8 mouse cellular contexts compared by ENCODE assay signal in the genomic region with DNA sequence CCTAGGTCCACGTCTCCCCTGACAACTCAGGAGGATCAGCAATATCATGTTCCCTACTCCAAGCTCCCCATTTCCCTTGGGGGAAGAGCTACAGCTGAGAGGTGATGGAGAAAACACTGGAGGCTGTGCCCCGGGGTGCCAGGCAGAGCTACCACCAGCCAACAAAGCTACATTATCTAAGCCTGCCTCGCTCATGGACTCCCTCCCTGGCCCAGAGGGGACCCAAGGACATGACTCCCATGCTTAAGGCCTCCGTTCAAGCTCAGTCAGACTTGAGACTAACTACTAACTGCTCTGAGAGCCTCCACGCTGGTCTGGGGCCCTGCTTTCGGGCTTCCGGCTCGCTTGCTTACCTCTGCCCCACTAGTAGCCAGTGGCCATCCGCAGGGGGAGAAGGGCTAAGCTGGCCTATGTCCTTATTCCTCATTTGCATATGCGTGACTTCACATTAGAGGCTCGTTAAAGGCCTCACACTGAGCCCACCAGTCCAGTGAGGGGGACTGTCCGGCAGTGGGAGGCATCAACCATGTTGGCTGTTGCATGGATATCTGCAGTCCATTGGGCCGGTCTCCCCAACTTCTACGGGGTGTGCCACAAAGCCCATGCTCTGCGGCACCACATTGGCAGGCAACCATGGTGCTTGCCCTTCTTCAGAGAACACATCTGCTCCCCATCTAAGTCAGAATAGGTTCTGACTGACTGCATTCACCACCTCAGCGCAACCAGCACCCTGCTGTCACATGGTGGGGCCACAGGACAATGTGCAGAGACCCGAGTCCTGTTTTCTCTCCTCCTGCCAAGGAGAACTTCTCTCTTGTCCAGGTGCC. TPM values are rescaled to one million over a fixed set of nuclear protein-coding genes. Genes with fewer than 3 reads are reported as not detected.
A peak's percentile ranks its signal among the peaks of the same experiment; 100 is the strongest.
DNase-seq lines count a peak whose midpoint lies in the region; ATAC-seq and TF ChIP-seq lines count a peak whose summit lies in the region.

No protein-coding gene starts in this region.

- no peak for TF ChIP-seq POLR2A in limb, embryonic 14.5 days (IDR thresholded peaks at IDR 0.05; ENCODE audit: borderline replicate concordance, extremely low read depth, insufficient read depth, insufficient read length)

- no peaks in the 10 kb centered on the region for H3K27me3 ChIP-seq in neural tube, embryonic 12.5 days (replicated peaks)
- H3K27me3 ChIP-seq in limb, embryonic 14.5 days (ENCODE audit: control insufficient read depth, insufficient read depth, low read length), result no peaks in the 10 kb centered on the region

- H3K9ac ChIP-seq in neural tube, embryonic 12.5 days, result 0 out of 2 replicates have a peak overlapping the region, but pooled peaks have one; percentile 33
- H3K9ac ChIP-seq in limb, embryonic 14.5 days (ENCODE audit: low read depth, low read length, severe bottlenecking), result no peak overlapping the region

- peaks cover 73% of the 10 kb centered on the region for H3K4me1 ChIP-seq in neural tube, embryonic 12.5 days
- H3K4me1 ChIP-seq in limb, embryonic 14.5 days (ENCODE audit: control insufficient read depth, insufficient read depth, low read length), result peaks cover 43% of the 10 kb centered on the region

- intact Hi-C loops in heart, postnatal 14 days (cut with DNase I), result no loop called here

- H3K4me3 ChIP-seq in neural tube, embryonic 12.5 days, result no peak overlapping the region
- H3K4me3 ChIP-seq in limb, embryonic 14.5 days (replicated peaks; ENCODE audit: low read length), result no peak overlapping the region

- no peaks in the 10 kb centered on the region for H3K9me3 ChIP-seq in neural tube, embryonic 12.5 days
- H3K9me3 ChIP-seq in limb, embryonic 14.5 days (ENCODE audit: control insufficient read depth, low read length), result no peaks in the 10 kb centered on the region

- WGBS in neural tube, embryonic 12.5 days, result 77% methylated on average over 17 of the region's 17 CpGs
- WGBS in limb, embryonic 14.5 days, result 71% methylated on average over 16 of the region's 17 CpGs

- peaks cover 8% of the 10 kb centered on the region for H3K36me3 ChIP-seq in neural tube, embryonic 12.5 days
- H3K36me3 ChIP-seq in limb, embryonic 14.5 days (ENCODE audit: control insufficient read depth, insufficient read depth, low read length), result peaks cover 27% of the 10 kb centered on the region

- H3K4me2 ChIP-seq in neural tube, embryonic 12.5 days (replicated peaks), result peak overlapping the region; percentile 97
- 0 out of 2 replicates have a peak overlapping the region, but pooled peaks have one; percentile 17 for H3K4me2 ChIP-seq in limb, embryonic 14.5 days (replicated peaks; ENCODE audit: low read depth, low read length, severe bottlenecking)

- ATAC-seq in neural tube, embryonic 12.5 days (ENCODE audit: low FRiP score, low read depth), result no peak
- no peak for ATAC-seq in limb, embryonic 14.5 days (ENCODE audit: low FRiP score, low read depth)
- ATAC-seq in granulocyte monocyte progenitor cell, adult 5-6 weeks (replicated peaks; ENCODE audit: poor library complexity, severe bottlenecking), result no peak
- ATAC-seq in activated CD4-positive, CD25-positive, alpha-beta regulatory T cell, adult 4 months, result no peak

- peak; percentile 95 for DNase-seq in heart, adult 11 months
- DNase-seq in heart, postnatal 14 days, result no peak
- DNase-seq in neural tube, embryonic 10.5 days (ENCODE audit: extremely low spot score, low spot score), result no peak
- DNase-seq in limb, embryonic 14.5 days (ENCODE audit: low spot score), result no peak
- DNase-seq in natural killer cell, adult 2 months (ENCODE audit: low spot score in 2 of 2), result no peak

- H3K27ac ChIP-seq in neural tube, embryonic 12.5 days, result no peak overlapping the region
- H3K27ac ChIP-seq in limb, embryonic 14.5 days (replicated peaks; ENCODE audit: low read depth, low read length), result no peak overlapping the region

RNA-seq across cellular contexts. Expression of a gene that starts 3.5 kb away (rescaled TPM):
- total RNA-seq in heart, postnatal 14 days (2021), result 100 to 1,000 TPM; 242 to 246 TPM
- 140 and 149 TPM in 2 replicates for polyA plus RNA-seq in neural tube, embryonic 12.5 days (2016; fragmentation: Nextera tagmentation; extraction: Ambion mirVana)
- polyA plus RNA-seq in limb, embryonic 14.5 days (2012; rRNA removed), result 113 and 119 TPM in 2 replicates
- polyA plus RNA-seq in limb, embryonic 14.5 days (2014; fragmentation: Nextera tagmentation; extraction: Ambion mirVana), result 58.3 and 68.4 TPM in 2 replicates
- total RNA-seq in granulocyte monocyte progenitor cell, adult 5-6 weeks (2014; fragmentation: Nextera tagmentation), result 20.6 and 25.6 TPM in 2 replicates
- total RNA-seq in granulocyte monocyte progenitor cell, adult 5-6 weeks (2017), result 12.8 and 20.2 TPM in 2 replicates
- polyA plus RNA-seq in activated CD4-positive, CD25-positive, alpha-beta regulatory T cell, adult 4 months (2017; shearing (Covaris generic)), result 1 to 10 TPM; 6.7 to 7.4 TPM

RNA-seq across cellular contexts. Expression of a gene that starts 9.5 kb away (rescaled TPM):
- total RNA-seq in heart, postnatal 14 days (2021), result 10 to 100 TPM; 45.6 to 49.3 TPM
- 119 and 127 TPM in 2 replicates for polyA plus RNA-seq in neural tube, embryonic 12.5 days (2016; fragmentation: Nextera tagmentation; extraction: Ambion mirVana)
- 93.6 and 113 TPM in 2 replicates for polyA plus RNA-seq in limb, embryonic 14.5 days (2012; rRNA removed)
- 34.5 and 38.3 TPM in 2 replicates for polyA plus RNA-seq in limb, embryonic 14.5 days (2014; fragmentation: Nextera tagmentation; extraction: Ambion mirVana)
- total RNA-seq in granulocyte monocyte progenitor cell, adult 5-6 weeks (2014; fragmentation: Nextera tagmentation), result 46.2 and 55.5 TPM in 2 replicates
- total RNA-seq in granulocyte monocyte progenitor cell, adult 5-6 weeks (2017), result 48.4 and 54.8 TPM in 2 replicates
- 10 to 100 TPM; 57.1 to 80.8 TPM for polyA plus RNA-seq in activated CD4-positive, CD25-positive, alpha-beta regulatory T cell, adult 4 months (2017; shearing (Covaris generic))

RNA-seq across cellular contexts. Expression of a gene that starts 34.0 kb away (rescaled TPM):
- total RNA-seq in heart, postnatal 14 days (2021), result under 1 TPM; 0.79 to 0.85 TPM
- 12.1 and 13.8 TPM in 2 replicates for polyA plus RNA-seq in neural tube, embryonic 12.5 days (2016; fragmentation: Nextera tagmentation; extraction: Ambion mirVana)
- polyA plus RNA-seq in limb, embryonic 14.5 days (2012; rRNA removed), result 50.3 and 57.4 TPM in 2 replicates
- polyA plus RNA-seq in limb, embryonic 14.5 days (2014; fragmentation: Nextera tagmentation; extraction: Ambion mirVana), result 74.6 and 75.4 TPM in 2 replicates
- total RNA-seq in granulocyte monocyte progenitor cell, adult 5-6 weeks (2014; fragmentation: Nextera tagmentation), result not detected in 2 replicates
- not detected in 2 replicates for total RNA-seq in granulocyte monocyte progenitor cell, adult 5-6 weeks (2017)
- polyA plus RNA-seq in activated CD4-positive, CD25-positive, alpha-beta regulatory T cell, adult 4 months (2017; shearing (Covaris generic)), result not detected

RNA-seq across cellular contexts. Expression of a gene that starts 50.1 kb away (rescaled TPM):
- total RNA-seq in heart, postnatal 14 days (2021), result 100 to 1,000 TPM; 130 to 144 TPM
- 236 and 241 TPM in 2 replicates for polyA plus RNA-seq in neural tube, embryonic 12.5 days (2016; fragmentation: Nextera tagmentation; extraction: Ambion mirVana)
- polyA plus RNA-seq in limb, embryonic 14.5 days (2012; rRNA removed), result 168 and 191 TPM in 2 replicates
- polyA plus RNA-seq in limb, embryonic 14.5 days (2014; fragmentation: Nextera tagmentation; extraction: Ambion mirVana), result 204 and 229 TPM in 2 replicates
- total RNA-seq in granulocyte monocyte progenitor cell, adult 5-6 weeks (2014; fragmentation: Nextera tagmentation), result 215 and 267 TPM in 2 replicates
- total RNA-seq in granulocyte monocyte progenitor cell, adult 5-6 weeks (2017), result 304 and 361 TPM in 2 replicates
- polyA plus RNA-seq in activated CD4-positive, CD25-positive, alpha-beta regulatory T cell, adult 4 months (2017; shearing (Covaris generic)), result 100 to 1,000 TPM; 205 to 236 TPM

Comparison
In these comparisons a context has a peak if more than half of its experiments do, and no peak if none do; other contexts are left out.
1. RNA of a gene that starts 3.5 kb away (polyA plus RNA-seq): 140 to 149 TPM in neural tube, embryonic 12.5 days and 58.3 to 119 TPM in limb, embryonic 14.5 days; 6.7 to 7.4 TPM in activated CD4-positive, CD25-positive, alpha-beta regulatory T cell, adult 4 months; every median in the first group is over 4 times any median in the second.
2. RNA of a gene that starts 34.0 kb away (polyA plus RNA-seq): 50.3 to 75.4 TPM in limb, embryonic 14.5 days and 12.1 to 13.8 TPM in neural tube, embryonic 12.5 days; not detected in activated CD4-positive, CD25-positive, alpha-beta regulatory T cell, adult 4 months; every median in the first group is over 10 times any median in the second.